Mouse (Mus musculus) megakaryocyte, embryonic 14.5 days (primary cell): ENCODE data around the gene G2e3.

Source experiments
- FLI1 ChIP-seq: IDR thresholded peaks from 2 replicates; pipeline ENCODE4 v1.6.1; 2012; ENCODE audit warnings: low read length, inconsistent platforms, mixed read lengths
- GATA1 ChIP-seq: IDR thresholded peaks from 3 replicates; pipeline ENCODE4 v1.6.1; 2012; ENCODE audit warnings: mixed read lengths, low read length, inconsistent platforms, borderline replicate concordance

DNA sequence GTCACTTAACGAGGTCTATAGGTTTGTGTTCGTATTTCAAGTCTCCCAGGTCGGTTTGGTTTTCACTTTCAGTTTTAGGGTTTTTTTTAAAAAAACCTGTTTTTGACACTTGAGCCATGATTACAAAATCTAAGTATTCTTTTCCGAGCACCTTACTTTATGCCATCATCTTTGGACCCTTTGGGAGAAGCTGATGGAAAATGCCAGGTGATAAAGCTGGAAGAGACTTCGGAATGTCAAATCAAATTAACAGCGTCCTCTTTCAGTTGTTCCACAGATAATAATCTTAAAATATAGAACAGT lies 30.0 kb downstream of the G2e3 start:
- TF ChIP-seq GATA1: no peak
- no peak for TF ChIP-seq FLI1
